Mouse (Mus musculus) stomach, postnatal 0 days (tissue): ENCODE measurements around the gene Sqstm1. TPM values are rescaled to one million over a fixed set of nuclear protein-coding genes. Genes with fewer than 3 reads are reported as not detected.

Experiments
- ATAC-seq: fragments of 200-750 bp; cut with Nextera tagmentation; 2 replicates; pipeline ENCODE4 v1.8.0; 2017; ENCODE audit not compliant: low FRiP score, low TSS enrichment
- DNase-seq: peaks from one replicate; pipeline ENCODE4 v3.0.0-alpha.2; 2016; ENCODE audit warnings: low spot score
- H3K27ac ChIP-seq: fragments of 300-500 bp; sonication (generic); replicated peaks from 2 replicates; pipeline ENCODE4 v1.5.1; 2014; ENCODE audit warnings: mild to moderate bottlenecking, control low read depth
- H3K27me3 ChIP-seq: fragments of 300-500 bp; sonication (generic); 2 replicates; pipeline ENCODE4 v1.6.1; 2014; ENCODE audit warnings: low read length; ENCODE audit not compliant: control insufficient read depth, insufficient read depth
- H3K36me3 ChIP-seq: fragments of 300-500 bp; sonication (generic); 2 replicates; pipeline ENCODE4 v1.6.1; 2014; ENCODE audit warnings: low read length, mixed read lengths; ENCODE audit not compliant: control insufficient read depth, insufficient read depth
- H3K4me1 ChIP-seq: fragments of 300-500 bp; sonication (generic); replicated peaks from 2 replicates; pipeline ENCODE4 v1.6.1; 2014; ENCODE audit warnings: antibody characterized with exemption; ENCODE audit not compliant: control insufficient read depth, insufficient read depth
- H3K4me2 ChIP-seq: fragments of 300-500 bp; sonication (generic); replicated peaks from 2 replicates; pipeline ENCODE4 v1.6.1; 2014; ENCODE audit warnings: low read depth, mild to moderate bottlenecking, control low read depth, moderate library complexity
- H3K4me3 ChIP-seq: fragments of 300-500 bp; sonication (generic); 2 replicates; pipeline ENCODE4 v1.5.1; 2014; ENCODE audit warnings: low read depth, low read length, control low read depth
- H3K9ac ChIP-seq: fragments of 300-500 bp; sonication (generic); 2 replicates; pipeline ENCODE4 v1.6.1; 2014; ENCODE audit warnings: mild to moderate bottlenecking, low read length, control low read depth, mixed read lengths
- H3K9me3 ChIP-seq: fragments of 300-500 bp; sonication (generic); 2 replicates; pipeline ENCODE4 v1.6.1; 2016; ENCODE audit warnings: low read length; ENCODE audit not compliant: control insufficient read depth
- CTCF ChIP-seq: IDR thresholded peaks from 2 replicates; pipeline ENCODE4 v1.5.1; 2016; ENCODE audit warnings: antibody characterized with exemption, low read depth, mild to moderate bottlenecking, moderate library complexity
- EP300 ChIP-seq: optimal IDR thresholded peaks from 2 replicates; pipeline ENCODE3; 2016; ENCODE audit warnings: antibody characterized with exemption
- WGBS: fragments of 180-500 bp; shearing (Covaris S2); extraction: QIAGEN DNeasy Blood & Tissue Kit; methylation state at CpG from one replicate; pipeline ENCODE4 v1.1.7; 2014; 5-methylcytosine and 5-hydroxymethylcytosine counted together
- polyA plus RNA-seq: library from polyadenylated mRNA; unstranded; fragments of >200 nt; fragmentation: Nextera tagmentation; extraction: Ambion mirVana; gene quantifications from 2 replicates; pipeline ENCODE4 v1.2.1, GENCODE M21; 2015

The Sqstm1 gene
- polyA plus RNA-seq, 1 experiment from 2014 or later = 211 TPM

DNA sequence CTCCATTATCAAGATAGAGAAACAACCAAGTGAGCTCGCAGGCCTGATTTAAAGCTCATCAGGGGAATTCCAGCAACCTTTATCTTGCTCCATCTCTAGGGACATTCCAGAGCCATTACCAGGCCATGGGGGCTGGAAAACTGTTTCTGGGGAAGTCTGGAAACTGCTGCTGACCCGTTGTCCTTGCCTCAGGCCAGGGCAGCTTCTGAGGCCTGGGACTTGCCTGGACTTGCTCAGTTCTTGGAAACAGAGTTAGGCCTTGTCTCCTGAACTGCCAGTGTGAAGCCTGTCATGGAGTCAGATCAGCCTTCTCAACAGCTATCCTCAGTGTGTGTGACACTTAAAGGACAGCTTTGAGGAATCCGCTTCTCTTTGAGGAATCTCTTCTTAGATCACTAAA lies 41.5 kb upstream of the Sqstm1 start:
- Histone ChIP-seq H3K27me3 (no peaks in the 10 kb centered on the region), H3K4me2 (no peak overlapping the region), H3K4me3 (no peak overlapping the region), H3K9ac (no peak overlapping the region), H3K36me3 (no peaks in the 10 kb centered on the region; the same call in 1 of the 2 replicates), H3K9me3 (no peaks in the 10 kb centered on the region), H3K27ac (no peak overlapping the region), H3K4me1 (no peaks in the 10 kb centered on the region)
- TF ChIP-seq CTCF = no peak
- TF ChIP-seq EP300 = no peak
- 44% methylated on average over 3 of the region's 3 CpGs for WGBS
- DNase-seq (no peak), ATAC-seq (no peak)

DNA sequence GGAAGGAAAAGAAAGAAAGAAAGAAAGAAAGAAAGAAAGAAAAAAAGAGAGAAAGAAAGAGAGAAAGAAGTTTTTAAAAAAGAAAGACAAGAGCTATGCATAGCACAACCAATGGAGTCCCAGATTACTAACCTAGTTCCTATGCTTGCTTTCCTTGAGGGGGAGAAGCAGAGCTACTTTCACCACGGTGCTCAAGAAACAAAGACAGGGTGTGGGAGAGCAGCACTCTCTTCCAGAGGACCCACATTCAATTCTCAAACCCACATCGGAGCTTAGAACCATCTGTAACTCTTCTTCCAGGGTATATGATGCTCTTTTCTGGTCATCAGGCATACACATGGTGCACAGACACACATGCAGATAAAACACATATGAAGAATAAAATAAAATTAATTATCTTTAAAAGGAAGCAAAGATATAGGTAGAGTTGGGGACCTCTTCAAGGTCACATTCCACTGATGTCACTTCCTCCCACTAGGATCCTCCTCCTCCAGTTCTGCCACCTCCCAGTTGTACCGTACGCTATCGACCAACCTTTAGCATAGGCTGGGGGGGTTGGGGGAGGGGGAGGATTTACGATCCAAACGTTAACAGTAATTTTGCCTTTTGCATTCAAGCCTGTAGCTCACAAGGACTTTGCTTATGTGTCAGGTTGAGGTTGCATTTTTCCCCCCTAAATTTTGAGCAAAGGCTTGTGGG lies 38.0 kb upstream of the Sqstm1 start:
- WGBS = 72% methylated on average over 7 of the region's 7 CpGs
- H3K9me3 ChIP-seq = no peaks in the 10 kb centered on the region
- no peaks in the 10 kb centered on the region for H3K27me3 ChIP-seq
- H3K9ac ChIP-seq = no peak overlapping the region
- DNase-seq (no peak), ATAC-seq (no peak)
- H3K4me1 ChIP-seq = no peaks in the 10 kb centered on the region
- no peaks in the 10 kb centered on the region for H3K36me3 ChIP-seq
- TF ChIP-seq CTCF (no peak), EP300 (no peak)
- no peak overlapping the region for H3K4me2 ChIP-seq
- no peak overlapping the region for H3K4me3 ChIP-seq
- H3K27ac ChIP-seq = no peak overlapping the region

DNA sequence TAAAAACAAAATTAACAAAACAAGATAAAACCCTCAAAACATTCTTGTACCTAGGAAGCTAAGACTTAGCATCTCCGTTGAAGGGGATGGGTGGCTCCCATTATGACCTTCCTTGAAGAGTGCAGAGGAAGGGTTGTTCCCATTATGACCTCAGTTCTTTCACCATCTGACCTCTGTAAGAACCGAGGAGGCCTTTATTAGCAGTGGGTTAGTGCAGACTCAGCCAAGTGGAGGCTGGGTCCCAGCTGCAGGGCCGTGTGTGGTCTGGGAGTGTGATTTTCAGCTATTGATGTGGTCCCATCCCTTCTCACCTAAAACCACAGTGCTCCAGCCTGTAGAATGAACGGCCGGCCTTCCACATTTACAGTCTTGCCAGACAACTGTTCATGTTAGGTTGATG lies 34.6 kb upstream of the Sqstm1 start:
- ATAC-seq = no peak
- H3K4me3 ChIP-seq = no peak overlapping the region
- 73% methylated on average over 5 of the region's 5 CpGs for WGBS
- no peaks in the 10 kb centered on the region for H3K9me3 ChIP-seq
- H3K4me1 ChIP-seq = no peaks in the 10 kb centered on the region
- TF ChIP-seq EP300 = no peak
- no peak for TF ChIP-seq CTCF
- H3K4me2 ChIP-seq = no peak overlapping the region
- H3K27ac ChIP-seq = no peak overlapping the region
- H3K36me3 ChIP-seq = no peaks in the 10 kb centered on the region
- no peaks in the 10 kb centered on the region for H3K27me3 ChIP-seq
- no peak overlapping the region for H3K9ac ChIP-seq
- no peak for DNase-seq

DNA sequence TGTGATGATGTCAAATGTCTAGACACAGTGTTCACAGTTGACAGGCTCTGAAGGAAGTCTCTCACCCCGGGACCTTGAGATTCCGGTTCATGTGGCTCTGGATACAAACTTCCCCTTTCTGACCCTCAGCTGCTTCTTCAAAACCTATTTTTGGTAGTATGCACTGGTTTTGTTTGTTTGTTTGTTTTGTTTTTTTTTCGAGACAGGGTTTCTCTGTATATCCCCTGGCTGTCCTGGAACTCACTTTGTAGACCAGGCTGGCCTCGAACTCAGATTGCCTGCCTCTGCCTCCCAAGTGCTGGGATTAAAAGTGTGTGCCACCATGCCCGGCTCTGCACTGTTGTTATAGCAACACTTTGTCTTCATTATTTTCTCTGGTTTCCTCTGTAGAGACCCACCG lies 33.3 kb upstream of the Sqstm1 start:
- Histone ChIP-seq H3K36me3 (no peaks in the 10 kb centered on the region), H3K4me3 (no peak overlapping the region), H3K4me2 (no peak overlapping the region), H3K4me1 (no peaks in the 10 kb centered on the region), H3K9ac (no peak overlapping the region), H3K9me3 (no peaks in the 10 kb centered on the region), H3K27ac (no peak overlapping the region), H3K27me3 (no peaks in the 10 kb centered on the region)
- ATAC-seq (no peak), DNase-seq (no peak)
- WGBS = 69% methylated on average over 6 of the region's 6 CpGs
- TF ChIP-seq EP300 = no peak
- TF ChIP-seq CTCF = no peak

DNA sequence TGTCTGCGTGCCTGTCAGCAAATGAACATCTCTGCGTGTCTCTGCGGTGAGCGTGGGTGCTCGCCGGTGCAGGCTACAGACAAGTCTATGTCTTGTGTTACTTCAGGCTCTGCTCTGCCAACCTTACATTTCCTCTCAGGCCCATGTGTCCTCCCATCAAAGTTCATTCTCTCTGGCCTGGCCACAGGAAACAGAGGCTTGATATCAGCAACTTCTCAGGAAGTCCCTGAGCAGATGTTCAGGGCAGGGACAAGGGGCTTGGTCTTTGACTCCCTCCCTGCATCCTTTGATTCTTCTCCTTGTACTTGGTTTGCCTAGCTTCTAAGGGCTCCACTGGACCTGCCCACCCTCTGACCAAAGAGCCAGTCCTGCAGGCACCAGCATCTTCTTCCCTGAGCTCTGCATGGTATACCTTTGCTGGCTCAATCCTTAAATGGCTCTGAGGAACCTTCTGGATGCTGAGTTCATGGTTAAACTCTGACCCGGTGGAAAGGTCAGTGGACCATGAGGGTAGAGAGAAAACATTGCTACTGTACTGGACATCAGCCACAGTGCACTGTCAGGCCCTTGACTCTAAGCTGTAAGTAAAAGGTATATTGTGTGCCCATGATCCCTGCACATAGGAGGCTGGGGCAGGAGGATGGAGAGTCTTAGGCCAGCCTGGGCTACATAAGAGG lies 29.7 kb upstream of the Sqstm1 start:
- Histone ChIP-seq H3K4me3 (no peak overlapping the region), H3K4me1 (0 out of 2 replicates have a peak, but pooled peaks cover 4% of the 10 kb centered on the region), H3K27me3 (no peaks in the 10 kb centered on the region), H3K27ac (no peak overlapping the region), H3K36me3 (no peaks in the 10 kb centered on the region), H3K9ac (no peak overlapping the region), H3K9me3 (no peaks in the 10 kb centered on the region), H3K4me2 (no peak overlapping the region)
- 92% methylated on average over 7 of the region's 7 CpGs for WGBS
- DNase-seq = no peak
- no peak for ATAC-seq
- no peak for TF ChIP-seq CTCF
- no peak for TF ChIP-seq EP300
